Mouse (Mus musculus) myocyte (in vitro differentiated cells): Measurements from ENCODE around the gene Gdf11. TPM values are rescaled to one million over a fixed set of nuclear protein-coding genes. Genes with fewer than 3 reads are reported as not detected.

Source experiments
- H3K27me3 ChIP-seq: one replicate; pipeline ENCODE4 v1.6.1; 2011; ENCODE audit not compliant: control insufficient read depth, insufficient read depth, insufficient read length
- H3K36me3 ChIP-seq: one replicate; pipeline ENCODE4 v1.6.1; 2011; ENCODE audit not compliant: control insufficient read depth, insufficient read depth
- H3K4me2 ChIP-seq: one replicate; pipeline ENCODE4 v1.6.1; 2011; ENCODE audit warnings: low read depth, control low read depth
- H3K4me3 ChIP-seq: one replicate; pipeline ENCODE4 v1.5.1; 2011; ENCODE audit warnings: mild to moderate bottlenecking, control low read depth, moderate library complexity
- H3K79me2 ChIP-seq: one replicate; pipeline ENCODE4 v1.6.1; 2011; ENCODE audit not compliant: control insufficient read depth, insufficient read depth
- H3ac ChIP-seq: one replicate; pipeline ENCODE4 v1.6.1; 2011; ENCODE audit not compliant: control insufficient read depth, insufficient read length
- CEBPB ChIP-seq: IDR thresholded peaks from 2 replicates; pipeline ENCODE4 v1.6.1; 2011; ENCODE audit warnings: mild to moderate bottlenecking, moderate library complexity; ENCODE audit not compliant: poor library complexity, insufficient read depth, severe bottlenecking
- E2F4 ChIP-seq: IDR thresholded peaks from one replicate; pipeline ENCODE4 v1.6.1; 2011; ENCODE audit warnings: mild to moderate bottlenecking, control low read depth, moderate library complexity; ENCODE audit not compliant: insufficient read depth
- MAX ChIP-seq: IDR thresholded peaks from one replicate; pipeline ENCODE4 v1.6.1; 2011; ENCODE audit warnings: low read depth, mild to moderate bottlenecking, control low read depth
- MYOD1 ChIP-seq, 3 experiments: IDR thresholded peaks; one replicate each; pipeline ENCODE4 v1.6.1; 2011; ENCODE audit warnings: control low read depth in 2 of 3, low read depth in 2 of 3, mild to moderate bottlenecking in 2 of 3, moderate library complexity in 1 of 3; ENCODE audit not compliant: insufficient read length in 2 of 3, control insufficient read depth in 1 of 3
- MYOG ChIP-seq, 3 experiments: IDR thresholded peaks; one replicate each; pipeline ENCODE4 v1.6.1; 2011; ENCODE audit warnings: control low read depth in 2 of 3, low read depth in 2 of 3, mild to moderate bottlenecking in 2 of 3; ENCODE audit not compliant: insufficient read length in 2 of 3, control insufficient read depth in 1 of 3, insufficient read depth in 1 of 3
- POLR2A ChIP-seq: IDR thresholded peaks from one replicate; pipeline ENCODE4 v1.6.1; 2011; ENCODE audit warnings: low read depth, mild to moderate bottlenecking, control low read depth, moderate library complexity; ENCODE audit not compliant: insufficient read length
- POLR2AphosphoS2 ChIP-seq: IDR thresholded peaks from one replicate; pipeline ENCODE4 v1.6.1; 2011; ENCODE audit warnings: low read depth, control low read depth; ENCODE audit not compliant: insufficient read length
- REST ChIP-seq: IDR thresholded peaks from one replicate; pipeline ENCODE4 v1.6.1; 2011; ENCODE audit warnings: mild to moderate bottlenecking, control low read depth, moderate library complexity; ENCODE audit not compliant: insufficient read depth, insufficient read length
- SRF ChIP-seq: IDR thresholded peaks from one replicate; pipeline ENCODE4 v1.6.1; 2011; ENCODE audit warnings: low read depth; ENCODE audit not compliant: control insufficient read depth, insufficient read length
- TCF12 ChIP-seq: IDR thresholded peaks from one replicate; pipeline ENCODE4 v1.6.1; 2011; ENCODE audit warnings: mild to moderate bottlenecking, control low read depth; ENCODE audit not compliant: poor library complexity, insufficient read depth, severe bottlenecking
- TCF3 ChIP-seq: IDR thresholded peaks from one replicate; pipeline ENCODE4 v1.6.1; 2011; ENCODE audit warnings: low read depth, control low read depth; ENCODE audit not compliant: insufficient read length
- USF1 ChIP-seq: IDR thresholded peaks from one replicate; pipeline ENCODE4 v1.6.1; 2011; ENCODE audit warnings: low read depth, mild to moderate bottlenecking, control low read depth, moderate library complexity
- polyA plus RNA-seq: library from polyadenylated mRNA; unstranded; fragments of >200 nt; fragmentation: generic; extraction: Trizol; gene quantifications from one replicate; pipeline ENCODE4 v1.2.1, GENCODE M21; 2012; ENCODE audit warnings: missing spikeins

Gdf11 gene
- polyA plus RNA-seq, 1 experiment = 17.9 TPM

DNA sequence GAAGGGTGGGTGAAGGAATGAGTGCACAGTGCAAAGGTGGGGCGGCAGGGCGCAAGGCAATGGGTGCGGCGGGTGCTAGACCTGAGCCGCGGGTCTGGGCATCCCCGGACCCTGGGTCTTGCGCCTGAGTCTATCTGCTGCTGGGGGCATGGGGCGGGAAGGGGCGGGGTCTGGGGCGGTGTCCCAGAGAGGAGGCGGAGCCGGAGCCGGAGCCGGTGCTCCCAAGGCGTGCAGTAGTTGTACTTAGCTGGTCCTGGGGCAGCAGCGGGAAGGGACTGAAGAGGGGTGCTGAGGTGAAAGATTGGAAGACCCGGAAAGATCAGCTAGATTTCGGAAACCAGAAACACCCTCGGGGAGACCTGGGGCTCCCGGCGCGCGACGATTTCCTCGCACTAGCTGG lies 42.1 kb upstream of the Gdf11 start, which contains the start of gene Itga7:
Gene Itga7 (plus strand): TSS at position 245 of the 400 bp plus-strand sequence.
- Histone ChIP-seq H3K4me3 (peak within 1 kb of the TSS; percentile 91), H3K27me3 (no peaks in the 10 kb centered on the region), H3K79me2 (peaks cover 58% of the 10 kb centered on the region), H3K4me2 (peak within 1 kb of the TSS; percentile 98), H3ac (peak within 1 kb of the TSS; percentile 47), H3K36me3 (no peaks in the 10 kb centered on the region)
- TF ChIP-seq MYOD1 (IDR thresholded peaks at IDR 0.05; ENCODE audit: control insufficient read depth in 1 of 3, insufficient read length in 2 of 3, low read depth in 2 of 3) = peak in 1 of 3 experiments; percentile 3
- no peak for TF ChIP-seq REST
- TF ChIP-seq POLR2A = peak; percentile 82
- peak; percentile 84 for TF ChIP-seq POLR2AphosphoS2

- TF ChIP-seq MYOD1 (IDR thresholded peaks at IDR 0.05; ENCODE audit: control insufficient read depth in 1 of 3, insufficient read length in 2 of 3, low read depth in 2 of 3) (peak; percentile 73 to 92 (median 89)), MYOG (IDR thresholded peaks at IDR 0.05; ENCODE audit: control insufficient read depth in 1 of 3, insufficient read depth in 1 of 3, insufficient read length in 2 of 3, low read depth in 2 of 3) (peak; percentile 25 to 93 (median 88)), POLR2AphosphoS2 (no peak), USF1 (peak; percentile 14), REST (no peak), MAX (no peak), E2F4 (no peak), POLR2A (no peak), TCF3 (peak; percentile 58), SRF (no peak), TCF12 (peak; percentile 91), CEBPB (peak; percentile 36; the same call in 1 of the 2 replicates)
- Histone ChIP-seq H3ac (no peak overlapping the region), H3K4me3 (no peak overlapping the region), H3K36me3 (no peaks in the 10 kb centered on the region), H3K27me3 (no peaks in the 10 kb centered on the region), H3K79me2 (peaks cover 37% of the 10 kb centered on the region), H3K4me2 (peak overlapping the region; percentile 91)
Observed at GRCm38 (mm10) chr10:128931441-128931840, 39.9 kb upstream of the Gdf11 start.

- Histone ChIP-seq H3K4me3 (no peak overlapping the region), H3ac (no peak overlapping the region), H3K27me3 (no peaks in the 10 kb centered on the region), H3K36me3 (no peaks in the 10 kb centered on the region), H3K79me2 (peaks cover 22% of the 10 kb centered on the region), H3K4me2 (peak overlapping the region; percentile 32)
- TF ChIP-seq MYOD1 (IDR thresholded peaks at IDR 0.05; ENCODE audit: control insufficient read depth in 1 of 3, insufficient read length in 2 of 3, low read depth in 2 of 3) (no peak), SRF (no peak), TCF3 (no peak), TCF12 (no peak), MYOG (IDR thresholded peaks at IDR 0.05; ENCODE audit: control insufficient read depth in 1 of 3, insufficient read depth in 1 of 3, insufficient read length in 2 of 3, low read depth in 2 of 3) (no peak), E2F4 (no peak), POLR2A (no peak), POLR2AphosphoS2 (no peak), USF1 (no peak), REST (no peak), MAX (no peak), CEBPB (no peak)
Observed at GRCm38 (mm10) chr10:128929638-128930378, 38.3 kb upstream of the Gdf11 start.

GRCm38 (mm10) chr10:128928356-128928755 lies 36.8 kb upstream of the Gdf11 start:
- no peaks in the 10 kb centered on the region for H3K27me3 ChIP-seq
- TF ChIP-seq TCF3 = no peak
- TF ChIP-seq CEBPB = 0 out of 2 replicates have a peak, but pooled peaks have one; percentile 39
- H3ac ChIP-seq = no peak overlapping the region
- H3K79me2 ChIP-seq = peaks cover 23% of the 10 kb centered on the region
- no peak overlapping the region for H3K4me3 ChIP-seq
- no peaks in the 10 kb centered on the region for H3K36me3 ChIP-seq
- H3K4me2 ChIP-seq = peak overlapping the region; percentile 60

- TF ChIP-seq USF1 = no peak
- no peak for TF ChIP-seq CEBPB
- no peak for TF ChIP-seq MYOD1 (IDR thresholded peaks at IDR 0.05; ENCODE audit: control insufficient read depth in 1 of 3, insufficient read length in 2 of 3, low read depth in 2 of 3)
- no peak for TF ChIP-seq REST
- TF ChIP-seq MYOG (IDR thresholded peaks at IDR 0.05; ENCODE audit: control insufficient read depth in 1 of 3, insufficient read depth in 1 of 3, insufficient read length in 2 of 3, low read depth in 2 of 3) = no peak
- TF ChIP-seq TCF3 = no peak
- TF ChIP-seq POLR2AphosphoS2 = no peak
- no peaks in the 10 kb centered on the region for H3K36me3 ChIP-seq
- H3K27me3 ChIP-seq = no peaks in the 10 kb centered on the region
- peaks cover 14% of the 10 kb centered on the region for H3K79me2 ChIP-seq
- peak within 1 kb of the TSS; percentile 34 for H3K4me3 ChIP-seq
- peak within 1 kb of the TSS; percentile 49 for H3ac ChIP-seq
- peak within 1 kb of the TSS; percentile 96 for H3K4me2 ChIP-seq
Observed at GRCm38 (mm10) chr10:128923935-128924334, 32.4 kb upstream of the Gdf11 start, which contains the start of gene Bloc1s1. Gene Bloc1s1, minus strand, starts transcription at chr10:128924035.
